Mouse (Mus musculus): ENCODE results near the gene Frmpd1.

Gene Frmpd1

GRCm38 (mm10) chr4:45184521-45185330 is at the start of gene Frmpd1:
Gene Frmpd1 (plus strand): TSS chr4:45184875.
- peak in 1 of 2 experiments; percentile 13 for DNase-seq (ENCODE audit: low spot score in 2 of 2)

GRCm38 (mm10) chr4:45137636-45138035 is 47.0 kb upstream of the Frmpd1 start:
- DNase-seq (ENCODE audit: low spot score in 2 of 2), result no peak

- DNase-seq (ENCODE audit: low spot score in 2 of 2), result no peak
These were observed 42.8 kb upstream of the Frmpd1 start for GRCm38 (mm10) chr4:45141835-45142234.

- DNase-seq (ENCODE audit: low spot score in 2 of 2), result no peak
These were observed 42.3 kb upstream of the Frmpd1 start for GRCm38 (mm10) chr4:45142411-45142810.

GRCm38 (mm10) chr4:45143005-45143404 is 41.7 kb upstream of the Frmpd1 start:
- DNase-seq (ENCODE audit: low spot score in 2 of 2), result no peak

- no peak for DNase-seq (ENCODE audit: low spot score in 2 of 2)
These were observed 28.2 kb upstream of the Frmpd1 start for GRCm38 (mm10) chr4:45156433-45156832.

- DNase-seq (ENCODE audit: low spot score in 2 of 2), result no peak
These were observed 26.1 kb upstream of the Frmpd1 start for GRCm38 (mm10) chr4:45158608-45159007.

- no peak for DNase-seq (ENCODE audit: low spot score in 2 of 2)
These were observed 23.9 kb upstream of the Frmpd1 start for GRCm38 (mm10) chr4:45160773-45161172.

GRCm38 (mm10) chr4:45163711-45164110 is 21.0 kb upstream of the Frmpd1 start:
- DNase-seq (ENCODE audit: low spot score in 2 of 2), result no peak

GRCm38 (mm10) chr4:45165477-45165876 is 19.2 kb upstream of the Frmpd1 start:
- no peak for DNase-seq (ENCODE audit: low spot score in 2 of 2)

GRCm38 (mm10) chr4:45165955-45166354 is 18.7 kb upstream of the Frmpd1 start:
- no peak for DNase-seq (ENCODE audit: low spot score in 2 of 2)

- DNase-seq (ENCODE audit: low spot score in 2 of 2), result no peak
These were observed 13.3 kb upstream of the Frmpd1 start for GRCm38 (mm10) chr4:45171340-45171739.

GRCm38 (mm10) chr4:45183818-45184520 is 706 bp upstream of the Frmpd1 start:
- no peak for DNase-seq (ENCODE audit: low spot score in 2 of 2)

- no peak for DNase-seq (ENCODE audit: low spot score in 2 of 2)
These were observed 625 bp downstream of the Frmpd1 start for GRCm38 (mm10) chr4:45185331-45185669.

- no peak for DNase-seq (ENCODE audit: low spot score in 2 of 2)
These were observed 13.6 kb downstream of the Frmpd1 start for GRCm38 (mm10) chr4:45198296-45198695.

- no peak for DNase-seq (ENCODE audit: low spot score in 2 of 2)
These were observed 18.6 kb downstream of the Frmpd1 start for GRCm38 (mm10) chr4:45203283-45203682.

- DNase-seq (ENCODE audit: low spot score in 2 of 2), result no peak
These were observed 22.8 kb downstream of the Frmpd1 start for GRCm38 (mm10) chr4:45207444-45207843.

- DNase-seq (ENCODE audit: low spot score in 2 of 2), result no peak
These were observed 24.2 kb downstream of the Frmpd1 start for GRCm38 (mm10) chr4:45208832-45209363.

- DNase-seq (ENCODE audit: low spot score in 2 of 2), result no peak
These were observed 27.8 kb downstream of the Frmpd1 start for GRCm38 (mm10) chr4:45212342-45213063.

- DNase-seq (ENCODE audit: low spot score in 2 of 2), result peak; percentile 30 to 37
These were observed 35.3 kb downstream of the Frmpd1 start for GRCm38 (mm10) chr4:45219946-45220345.

GRCm38 (mm10) chr4:45222395-45222794 is 37.7 kb downstream of the Frmpd1 start:
- no peak for DNase-seq (ENCODE audit: low spot score in 2 of 2)

- no peak for DNase-seq (ENCODE audit: low spot score in 2 of 2)
These were observed 45.6 kb downstream of the Frmpd1 start for GRCm38 (mm10) chr4:45230263-45230662.
